ENCODE assay signal across 8 mouse cellular contexts in genomic region chr16:94713480-94714094, GRCm38 (mm10).
DNase-seq lines count a peak whose midpoint lies in the region; ATAC-seq and TF ChIP-seq lines count a peak whose summit lies in the region.

No protein-coding gene starts in this region.

- DNase-seq in adrenal gland, postnatal 36 days = peak; percentile 89 to 94
- peak; percentile 82 for DNase-seq in embryonic facial prominence, embryonic 11.5 days (ENCODE audit: low spot score)
- DNase-seq in heart, adult 11 months = peak; percentile 96
- DNase-seq in left cerebral cortex, postnatal 36 days (ENCODE audit: low spot score in 2 of 2) = peak; percentile 84 to 91
- DNase-seq in midbrain, embryonic 10.5 days (ENCODE audit: low spot score) = peak; percentile 78
- peak; percentile 62 for DNase-seq in skeletal muscle tissue, adult 2 months (ENCODE audit: low read depth, low spot score)
- DNase-seq in yolk sac, embryonic 10.5 days (ENCODE audit: low spot score) = peak; percentile 56

- no peaks in the 10 kb centered on the region; the same call in 1 of the 2 replicates for H3K27me3 ChIP-seq in embryonic facial prominence, embryonic 11.5 days (ENCODE audit: control insufficient read depth, insufficient read depth, low read length)
- no peaks in the 10 kb centered on the region for H3K27me3 ChIP-seq in intestine, postnatal 0 days (replicated peaks; ENCODE audit: control insufficient read depth, insufficient read depth, low read length)
- H3K27me3 ChIP-seq in midbrain, embryonic 10.5 days (ENCODE audit: low read depth, poor library complexity, severe bottlenecking) = no peaks in the 10 kb centered on the region

- intact Hi-C loops in left cerebral cortex, postnatal 36 days (cut with DNase I) = loop anchor here (10.0 kb wide), 1 partner anchor 139 kb away; the partner anchor contains the start of gene Dyrk1a

- no peak overlapping the region for H3K27ac ChIP-seq in embryonic facial prominence, embryonic 11.5 days (replicated peaks; ENCODE audit: low read depth, low read length)
- no peak overlapping the region for H3K27ac ChIP-seq in intestine, postnatal 0 days (ENCODE audit: low read depth, low read length)
- H3K27ac ChIP-seq in midbrain, embryonic 10.5 days (replicated peaks) = no peak overlapping the region

- no peaks in the 10 kb centered on the region for H3K36me3 ChIP-seq in embryonic facial prominence, embryonic 11.5 days (replicated peaks; ENCODE audit: control insufficient read depth, insufficient read depth, low read depth, low read length)
- H3K36me3 ChIP-seq in intestine, postnatal 0 days (ENCODE audit: control insufficient read depth, insufficient read depth) = no peaks in the 10 kb centered on the region
- H3K36me3 ChIP-seq in midbrain, embryonic 10.5 days = no peaks in the 10 kb centered on the region

- H3K4me1 ChIP-seq in embryonic facial prominence, embryonic 11.5 days (ENCODE audit: control insufficient read depth, insufficient read depth, low read length) = no peaks in the 10 kb centered on the region
- no peaks in the 10 kb centered on the region for H3K4me1 ChIP-seq in intestine, postnatal 0 days (replicated peaks; ENCODE audit: control insufficient read depth, insufficient read depth, low read length)
- peaks cover 7% of the 10 kb centered on the region for H3K4me1 ChIP-seq in midbrain, embryonic 10.5 days

- no peak overlapping the region for H3K9ac ChIP-seq in embryonic facial prominence, embryonic 11.5 days (replicated peaks; ENCODE audit: low read length)
- H3K9ac ChIP-seq in intestine, postnatal 0 days (ENCODE audit: low read depth, low read length) = no peak overlapping the region

- WGBS in embryonic facial prominence, embryonic 11.5 days = 10% methylated on average over 25 of the region's 25 CpGs
- WGBS in intestine, postnatal 0 days = 7% methylated on average over 25 of the region's 25 CpGs
- 13% methylated on average over 25 of the region's 25 CpGs for WGBS in midbrain, embryonic 10.5 days

- ATAC-seq in embryonic facial prominence, embryonic 11.5 days (replicated peaks; ENCODE audit: insufficient number of reproducible peaks, low FRiP score, low TSS enrichment, low read depth) = peak; percentile 68; the same call in 1 of the 2 replicates
- peak; percentile 86 for ATAC-seq in intestine, postnatal 0 days

- peak overlapping the region; percentile 8; the same call in 1 of the 2 replicates for H3K4me2 ChIP-seq in embryonic facial prominence, embryonic 11.5 days (ENCODE audit: low read depth, low read length)
- H3K4me2 ChIP-seq in intestine, postnatal 0 days (replicated peaks; ENCODE audit: low read depth) = peak overlapping the region; percentile 48

- no peak overlapping the region for H3K4me3 ChIP-seq in embryonic facial prominence, embryonic 11.5 days (ENCODE audit: low read depth, low read length)
- no peak overlapping the region for H3K4me3 ChIP-seq in intestine, postnatal 0 days (ENCODE audit: low read depth, low read length)
- H3K4me3 ChIP-seq in midbrain, embryonic 10.5 days = peak overlapping the region; percentile 43

- TF ChIP-seq CTCF in intestine, postnatal 0 days (IDR thresholded peaks at IDR 0.05; ENCODE audit: low read depth) = peak; percentile 99

- no peaks in the 10 kb centered on the region for H3K9me3 ChIP-seq in embryonic facial prominence, embryonic 11.5 days (replicated peaks; ENCODE audit: control insufficient read depth, low read length)
- H3K9me3 ChIP-seq in intestine, postnatal 0 days (ENCODE audit: control insufficient read depth) = 0 out of 2 replicates have a peak, but pooled peaks cover 3% of the 10 kb centered on the region
- H3K9me3 ChIP-seq in midbrain, embryonic 10.5 days (replicated peaks) = peaks cover 6% of the 10 kb centered on the region; the same call in 1 of the 2 replicates
